Mouse (Mus musculus) brain, embryonic 14.5 days (tissue): Measurements from ENCODE around the gene Fam69a.
"Not testable (repeated sequence)": the region's sequence is repeated elsewhere in the genome, so short reads cannot be mapped to it uniquely, and the experiment has no call there.

Source experiments
- CTCF ChIP-seq: fragments of 200-500 bp; IDR thresholded peaks from 2 replicates; pipeline ENCODE4 v1.5.1; 2012; ENCODE audit warnings: inconsistent platforms, mild to moderate bottlenecking, moderate library complexity, borderline replicate concordance; ENCODE audit not compliant: insufficient read depth, insufficient read length; ENCODE audit errors: extremely low read depth
- POLR2A ChIP-seq: fragments of 200-500 bp; IDR thresholded peaks from 2 replicates; pipeline ENCODE4 v1.6.1; 2012; ENCODE audit warnings: mild to moderate bottlenecking, inconsistent platforms, borderline replicate concordance; ENCODE audit not compliant: poor library complexity, insufficient read depth, insufficient read length, severe bottlenecking; ENCODE audit errors: extremely low read depth

DNA sequence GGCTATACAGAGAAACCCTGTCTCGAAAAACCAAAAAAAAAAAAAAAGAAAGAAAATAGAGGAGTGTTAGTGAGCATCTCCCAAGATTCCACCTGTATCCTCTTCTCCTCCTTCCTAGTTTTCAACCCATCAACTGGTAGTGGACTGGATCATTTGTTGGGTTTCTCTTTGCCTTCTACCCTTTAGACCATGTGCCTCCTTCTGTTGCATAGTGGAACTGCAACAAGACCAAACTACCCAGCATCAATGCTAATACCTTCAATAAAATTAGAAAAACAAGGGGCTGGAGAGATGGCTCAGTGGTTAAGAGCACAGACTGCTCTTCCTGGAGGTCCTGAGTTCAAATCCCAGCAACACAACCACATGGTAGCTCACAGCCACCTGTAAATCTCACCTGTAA, 95.4 kb downstream of the Fam69a start:
- peak; percentile 34; the same call in 1 of the 2 replicates for TF ChIP-seq CTCF
- TF ChIP-seq POLR2A, result not testable (repeated sequence)
